In genomic region chr1:24679071-24679470, GRCm38 (mm10) we compare ENCODE assay signal across 8 mouse cellular contexts. TPM values are rescaled to one million over a fixed set of nuclear protein-coding genes. Genes with fewer than 3 reads are reported as not detected.
DNase-seq lines count a peak whose midpoint lies in the region; ATAC-seq and TF ChIP-seq lines count a peak whose summit lies in the region.

No protein-coding gene starts in this region.

- no peaks in the 10 kb centered on the region for H3K36me3 ChIP-seq in embryonic facial prominence, embryonic 12.5 days
- H3K36me3 ChIP-seq in kidney, embryonic 16.5 days (ENCODE audit: insufficient read depth, low read length), result no peaks in the 10 kb centered on the region

- peak in 1 of 2 experiments; percentile 20 for DNase-seq in layer of hippocampus, adult 2 months (ENCODE audit: low spot score in 2 of 2)
- no peak for DNase-seq in layer of hippocampus, adult 8-10 months (ENCODE audit: low spot score in 2 of 2)
- peak; percentile 40 for DNase-seq in mesoderm, embryonic 11.5 days (ENCODE audit: low read depth, low spot score)
- DNase-seq in left cerebral cortex, adult 8-10 months (ENCODE audit: low spot score in 2 of 2), result no peak
- no peak for DNase-seq in urinary bladder, adult 2 months (ENCODE audit: low spot score)
- DNase-seq in layer of hippocampus, adult 9-10 months (ENCODE audit: low spot score), result no peak

- peak overlapping the region; percentile 90 for H3K4me3 ChIP-seq in layer of hippocampus, adult 2 months
- H3K4me3 ChIP-seq in embryonic facial prominence, embryonic 12.5 days, result peak overlapping the region; percentile 69
- peak overlapping the region; percentile 90 for H3K4me3 ChIP-seq in kidney, embryonic 16.5 days (ENCODE audit: low read length)

- H3K4me1 ChIP-seq in embryonic facial prominence, embryonic 12.5 days, result 0 out of 2 replicates have a peak, but pooled peaks cover 4% of the 10 kb centered on the region
- peaks cover 4% of the 10 kb centered on the region; the same call in 1 of the 2 replicates for H3K4me1 ChIP-seq in kidney, embryonic 16.5 days (ENCODE audit: insufficient read depth, low read length)

- H3K27me3 ChIP-seq in embryonic facial prominence, embryonic 12.5 days, result no peaks in the 10 kb centered on the region
- H3K27me3 ChIP-seq in kidney, embryonic 16.5 days (ENCODE audit: insufficient read depth, low read length), result no peaks in the 10 kb centered on the region

- H3K9me3 ChIP-seq in embryonic facial prominence, embryonic 12.5 days, result no peaks in the 10 kb centered on the region
- no peaks in the 10 kb centered on the region for H3K9me3 ChIP-seq in kidney, embryonic 16.5 days (ENCODE audit: low read length)

- 3% methylated on average over 13 of the region's 13 CpGs for WGBS in embryonic facial prominence, embryonic 12.5 days
- WGBS in kidney, embryonic 16.5 days, result 2% methylated on average over 13 of the region's 13 CpGs

- no peak for TF ChIP-seq CTCF in layer of hippocampus, adult 2 months (conservative IDR thresholded peaks at IDR 0.05)

- peak overlapping the region; percentile 98 for H3K27ac ChIP-seq in layer of hippocampus, adult 2 months
- H3K27ac ChIP-seq in embryonic facial prominence, embryonic 12.5 days, result peak overlapping the region; percentile 47
- H3K27ac ChIP-seq in kidney, embryonic 16.5 days (ENCODE audit: low read length), result peak overlapping the region; percentile 76

- peak; percentile 48; the same call in 1 of the 2 replicates for ATAC-seq in embryonic facial prominence, embryonic 12.5 days (ENCODE audit: insufficient number of reproducible peaks, insufficient read depth, low FRiP score, low TSS enrichment)
- peak; percentile 14; the same call in 1 of the 2 replicates for ATAC-seq in kidney, embryonic 16.5 days (ENCODE audit: low FRiP score, low TSS enrichment)

- H3K9ac ChIP-seq in embryonic facial prominence, embryonic 12.5 days, result peak overlapping the region; percentile 76
- H3K9ac ChIP-seq in kidney, embryonic 16.5 days (replicated peaks; ENCODE audit: low read length), result peak overlapping the region; percentile 92

- peak overlapping the region; percentile 62 for H3K4me2 ChIP-seq in embryonic facial prominence, embryonic 12.5 days (replicated peaks)
- peak overlapping the region; percentile 73 for H3K4me2 ChIP-seq in kidney, embryonic 16.5 days (replicated peaks; ENCODE audit: low read depth, low read length)

RNA-seq across cellular contexts. Expression of gene Lmbrd1, which starts 0.6 kb away (rescaled TPM):
- 100 to 1,000 TPM; 101 to 102 TPM for total RNA-seq in layer of hippocampus, adult 2 months (2021)
- 100 to 1,000 TPM; 110 to 121 (median 115) TPM for total RNA-seq in layer of hippocampus, adult 8-10 months (2022)
- 24.1 and 32.3 TPM in 2 replicates for polyA plus RNA-seq in embryonic facial prominence, embryonic 12.5 days (2016; fragmentation: Nextera tagmentation; extraction: Ambion mirVana)
- 34.2 and 40.9 TPM in 2 replicates for polyA plus RNA-seq in kidney, embryonic 16.5 days (2015; fragmentation: Nextera tagmentation; extraction: Ambion mirVana)
- total RNA-seq in left cerebral cortex, adult 8-10 months (2022), result 100 to 1,000 TPM; 135 to 148 (median 142) TPM
- 44.6 and 48.0 TPM in 2 replicates for polyA plus RNA-seq in urinary bladder, adult 2 months (2012; rRNA removed)

Comparison
In these comparisons a context has a peak if more than half of its experiments do, and no peak if none do; other contexts are left out.
1. H3K27ac ChIP-seq: peak in every context shown above with its lines; median percentile 98 in layer of hippocampus, adult 2 months; 76 in kidney, embryonic 16.5 days; 47 in embryonic facial prominence, embryonic 12.5 days.